Mouse (Mus musculus): ENCODE data around the gene Slc25a17. TPM values are rescaled to one million over a fixed set of nuclear protein-coding genes. Genes with fewer than 3 reads are reported as not detected.
A peak's percentile ranks its signal among the peaks of the same experiment; 100 is the strongest.

Gene Slc25a17
- polyA plus RNA-seq, 1 experiment from 2014 or later, result 153 TPM

DNA sequence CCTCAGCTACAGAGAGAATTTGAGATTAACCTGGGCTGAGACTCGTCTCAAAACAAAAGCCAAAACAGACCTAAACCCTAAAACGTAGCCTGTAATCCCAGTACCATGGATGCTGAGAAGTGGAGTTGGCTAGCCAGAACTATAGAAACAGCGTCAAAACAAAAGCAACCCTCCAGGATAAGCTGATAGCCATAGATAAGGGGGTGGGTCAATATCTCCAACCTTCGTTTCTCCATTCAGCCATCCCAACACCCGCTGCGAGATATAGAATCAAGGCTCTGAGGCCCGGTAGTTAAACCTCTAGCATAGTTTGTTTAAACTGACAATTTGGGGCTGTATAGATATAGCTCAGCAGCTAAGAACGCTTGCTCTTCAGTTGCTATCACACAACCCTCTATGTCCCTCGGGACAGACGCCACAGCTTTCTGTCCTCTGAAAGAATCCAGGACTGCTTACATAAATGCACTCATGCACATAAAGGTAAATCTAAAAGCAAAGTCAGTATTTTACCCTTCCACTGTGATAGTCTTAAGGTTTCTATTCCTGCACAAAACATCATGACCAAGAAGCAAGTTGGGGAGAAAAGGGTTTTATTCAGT lies 904 bp upstream of the Slc25a17 start:
- Histone ChIP-seq H3K9ac (replicated peaks; ENCODE audit: low read length) (no peak overlapping the region), H3K27ac (replicated peaks; ENCODE audit: low read depth, low read length) (0 out of 2 replicates have a peak overlapping the region, but pooled peaks have one; percentile 65), H3K9me3 (ENCODE audit: control insufficient read depth, low read length) (no peaks in the 10 kb centered on the region), H3K27me3 (ENCODE audit: control insufficient read depth, insufficient read depth, low read length) (no peaks in the 10 kb centered on the region), H3K4me1 (ENCODE audit: control insufficient read depth, insufficient read depth, low read length) (peaks cover 16% of the 10 kb centered on the region; the same call in 1 of the 2 replicates), H3K4me3 (replicated peaks; ENCODE audit: low read depth, low read length) (no peak overlapping the region), H3K36me3 (ENCODE audit: control insufficient read depth, insufficient read depth, low read length) (peaks cover 39% of the 10 kb centered on the region), H3K4me2 (ENCODE audit: low read length) (peak overlapping the region; percentile 79)
- 47% methylated on average over 10 of the region's 10 CpGs for WGBS
- ATAC-seq (ENCODE audit: low FRiP score, low TSS enrichment) (no peak), DNase-seq (no peak)

DNA sequence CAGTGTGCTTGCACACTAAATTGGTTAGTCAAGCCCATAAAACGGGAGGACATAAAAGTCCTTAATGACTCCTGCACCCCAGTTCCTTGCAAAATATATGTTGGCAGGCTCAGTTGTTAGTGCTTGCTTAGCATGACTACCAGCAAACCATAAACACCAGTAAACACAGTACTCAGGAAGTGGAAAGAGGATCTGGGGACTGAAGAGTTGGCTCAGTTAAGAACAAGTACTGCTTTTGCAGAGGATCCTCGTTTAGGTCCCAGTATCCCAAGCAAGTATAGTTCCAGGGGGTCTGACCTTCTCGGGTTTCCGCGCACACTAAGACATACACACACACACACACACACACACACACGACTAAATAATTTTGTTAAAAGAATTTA lies 401 bp upstream of the Slc25a17 start:
- H3K27ac ChIP-seq (replicated peaks; ENCODE audit: low read depth, low read length), result peak overlapping the region; percentile 65; the same call in 1 of the 2 replicates
- no peaks in the 10 kb centered on the region for H3K27me3 ChIP-seq (ENCODE audit: control insufficient read depth, insufficient read depth, low read length)
- ATAC-seq (ENCODE audit: low FRiP score, low TSS enrichment) (peak; percentile 43; the same call in 1 of the 2 replicates), DNase-seq (no peak)
- H3K36me3 ChIP-seq (ENCODE audit: control insufficient read depth, insufficient read depth, low read length), result peaks cover 34% of the 10 kb centered on the region
- peak overlapping the region; percentile 61 for H3K4me3 ChIP-seq (replicated peaks; ENCODE audit: low read depth, low read length)
- H3K4me2 ChIP-seq (ENCODE audit: low read length), result peak overlapping the region; percentile 79
- WGBS, result 34% methylated on average over 6 of the region's 6 CpGs
- H3K9me3 ChIP-seq (ENCODE audit: control insufficient read depth, low read length), result no peaks in the 10 kb centered on the region
- H3K9ac ChIP-seq (replicated peaks; ENCODE audit: low read length), result 0 out of 2 replicates have a peak overlapping the region, but pooled peaks have one; percentile 0
- H3K4me1 ChIP-seq (ENCODE audit: control insufficient read depth, insufficient read depth, low read length), result peaks cover 16% of the 10 kb centered on the region; the same call in 1 of the 2 replicates

DNA sequence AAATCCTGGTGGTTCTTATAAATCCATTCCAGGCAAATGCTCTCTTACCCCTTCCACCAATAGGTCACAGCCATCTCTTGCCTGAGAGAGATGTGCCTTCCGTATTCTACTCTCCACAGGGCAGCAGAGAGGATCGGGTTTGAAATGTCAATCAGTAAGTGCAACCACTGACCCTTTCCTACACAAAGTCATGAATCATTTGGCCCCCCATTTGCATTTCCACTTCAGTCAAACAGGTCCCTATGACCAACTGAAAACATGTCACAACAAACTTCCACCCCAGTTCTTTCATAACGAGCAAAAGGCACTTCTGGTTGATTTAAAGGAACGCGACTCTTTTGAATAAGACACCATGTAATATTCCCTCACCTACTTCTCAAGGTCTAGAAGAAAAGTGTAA lies 1.2 kb downstream of the Slc25a17 start:
- no peaks in the 10 kb centered on the region for H3K9me3 ChIP-seq (ENCODE audit: control insufficient read depth, low read length)
- peak overlapping the region; percentile 79 for H3K4me2 ChIP-seq (ENCODE audit: low read length)
- ATAC-seq (ENCODE audit: low FRiP score, low TSS enrichment), result no peak
- no peak for DNase-seq
- no peak overlapping the region for H3K27ac ChIP-seq (replicated peaks; ENCODE audit: low read depth, low read length)
- H3K4me1 ChIP-seq (ENCODE audit: control insufficient read depth, insufficient read depth, low read length), result peaks cover 16% of the 10 kb centered on the region; the same call in 1 of the 2 replicates
- WGBS, result 91% methylated on average over 5 of the region's 5 CpGs
- no peaks in the 10 kb centered on the region for H3K27me3 ChIP-seq (ENCODE audit: control insufficient read depth, insufficient read depth, low read length)
- H3K36me3 ChIP-seq (ENCODE audit: control insufficient read depth, insufficient read depth, low read length), result peaks cover 18% of the 10 kb centered on the region
- no peak overlapping the region for H3K4me3 ChIP-seq (replicated peaks; ENCODE audit: low read depth, low read length)
- no peak overlapping the region for H3K9ac ChIP-seq (replicated peaks; ENCODE audit: low read length)

- peaks cover 14% of the 10 kb centered on the region for H3K36me3 ChIP-seq (ENCODE audit: control insufficient read depth, insufficient read depth, low read length)
- no peak for DNase-seq
- H3K4me3 ChIP-seq (replicated peaks; ENCODE audit: low read depth, low read length), result no peak overlapping the region
- no peaks in the 10 kb centered on the region for H3K9me3 ChIP-seq (ENCODE audit: control insufficient read depth, low read length)
- no peaks in the 10 kb centered on the region for H3K27me3 ChIP-seq (ENCODE audit: control insufficient read depth, insufficient read depth, low read length)
- peaks cover 16% of the 10 kb centered on the region; the same call in 1 of the 2 replicates for H3K4me1 ChIP-seq (ENCODE audit: control insufficient read depth, insufficient read depth, low read length)
- H3K27ac ChIP-seq (replicated peaks; ENCODE audit: low read depth, low read length), result no peak overlapping the region
- no peak overlapping the region for H3K4me2 ChIP-seq (ENCODE audit: low read length)
- 95% methylated on average over 3 of the region's 3 CpGs for WGBS
- no peak for ATAC-seq (ENCODE audit: low FRiP score, low TSS enrichment)
- no peak overlapping the region for H3K9ac ChIP-seq (replicated peaks; ENCODE audit: low read length)
These were observed 1.7 kb downstream of the Slc25a17 start for GRCm38 (mm10) chr15:81358943-81359342.

DNA sequence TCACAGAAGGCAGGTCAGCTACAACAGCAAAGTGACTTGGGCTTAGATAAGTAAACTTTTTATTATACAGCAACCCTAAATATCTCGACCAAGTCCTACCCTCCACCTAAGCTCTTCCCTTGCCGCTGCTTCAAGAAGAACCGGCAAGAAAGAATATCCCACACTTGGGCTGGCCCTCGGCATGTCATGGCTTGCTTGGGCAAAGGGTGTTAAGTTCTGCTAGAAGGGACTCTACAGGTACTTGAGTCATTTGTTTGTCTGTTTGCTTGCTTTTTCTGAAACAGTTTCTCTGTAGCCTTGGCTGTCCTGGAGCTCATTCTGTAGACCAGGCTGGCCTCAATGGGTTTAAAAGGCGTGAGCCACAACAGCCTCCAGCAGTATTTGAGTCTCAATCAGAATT lies 3.7 kb downstream of the Slc25a17 start:
- no peak overlapping the region for H3K27ac ChIP-seq (replicated peaks; ENCODE audit: low read depth, low read length)
- 59% methylated on average over 5 of the region's 5 CpGs for WGBS

GRCm38 (mm10) chr15:81355146-81355761 lies 5.4 kb downstream of the Slc25a17 start:
- H3K9ac ChIP-seq (replicated peaks; ENCODE audit: low read length), result no peak overlapping the region
- H3K36me3 ChIP-seq (ENCODE audit: control insufficient read depth, insufficient read depth, low read length), result no peaks in the 10 kb centered on the region
- ATAC-seq (ENCODE audit: low FRiP score, low TSS enrichment), result no peak
- H3K27me3 ChIP-seq (ENCODE audit: control insufficient read depth, insufficient read depth, low read length), result no peaks in the 10 kb centered on the region
- 59% methylated on average over 3 of the region's 3 CpGs for WGBS
- H3K9me3 ChIP-seq (ENCODE audit: control insufficient read depth, low read length), result no peaks in the 10 kb centered on the region
- no peak overlapping the region for H3K4me3 ChIP-seq (replicated peaks; ENCODE audit: low read depth, low read length)
- peak; percentile 60 for DNase-seq
- H3K4me1 ChIP-seq (ENCODE audit: control insufficient read depth, insufficient read depth, low read length), result peaks cover 14% of the 10 kb centered on the region; the same call in 1 of the 2 replicates
- no peak overlapping the region for H3K4me2 ChIP-seq (ENCODE audit: low read length)
- H3K27ac ChIP-seq (replicated peaks; ENCODE audit: low read depth, low read length), result no peak overlapping the region

More for the DNA sequence above, 3.7 kb downstream of the Slc25a17 start:
- no peaks in the 10 kb centered on the region for H3K9me3 ChIP-seq (ENCODE audit: control insufficient read depth, low read length)
- no peaks in the 10 kb centered on the region for H3K36me3 ChIP-seq (ENCODE audit: control insufficient read depth, insufficient read depth, low read length)
- no peak for DNase-seq
- ATAC-seq (ENCODE audit: low FRiP score, low TSS enrichment), result no peak
- H3K4me2 ChIP-seq (ENCODE audit: low read length), result no peak overlapping the region
- no peaks in the 10 kb centered on the region for H3K27me3 ChIP-seq (ENCODE audit: control insufficient read depth, insufficient read depth, low read length)
- no peak overlapping the region for H3K9ac ChIP-seq (replicated peaks; ENCODE audit: low read length)
- peaks cover 16% of the 10 kb centered on the region; the same call in 1 of the 2 replicates for H3K4me1 ChIP-seq (ENCODE audit: control insufficient read depth, insufficient read depth, low read length)
- no peak overlapping the region for H3K4me3 ChIP-seq (replicated peaks; ENCODE audit: low read depth, low read length)

DNA sequence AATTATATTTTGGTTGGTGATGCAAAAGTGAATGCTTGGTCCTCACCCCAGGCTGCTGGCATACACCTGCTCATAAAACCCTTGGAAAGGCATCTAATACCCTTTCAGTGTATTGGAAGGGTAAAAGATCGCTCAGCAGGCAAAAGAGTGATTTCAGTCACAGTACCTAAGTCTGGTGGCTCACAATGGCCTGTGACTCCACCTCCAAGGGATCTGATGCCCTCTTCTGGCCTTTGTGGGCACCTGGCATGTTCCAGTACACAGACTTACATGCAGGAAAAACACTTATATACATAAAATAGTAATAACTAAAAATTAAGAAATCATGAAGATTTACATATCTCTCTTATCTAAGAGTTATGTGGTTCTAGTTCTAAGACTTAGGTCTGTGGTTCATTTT lies 8.0 kb downstream of the Slc25a17 start:
- H3K4me2 ChIP-seq (ENCODE audit: low read length), result no peak overlapping the region
- H3K27me3 ChIP-seq (ENCODE audit: control insufficient read depth, insufficient read depth, low read length), result no peaks in the 10 kb centered on the region
- no peaks in the 10 kb centered on the region for H3K9me3 ChIP-seq (ENCODE audit: control insufficient read depth, low read length)
- H3K4me3 ChIP-seq (replicated peaks; ENCODE audit: low read depth, low read length), result no peak overlapping the region
- ATAC-seq (ENCODE audit: low FRiP score, low TSS enrichment) (no peak), DNase-seq (peak; percentile 31)
- no peak overlapping the region for H3K27ac ChIP-seq (replicated peaks; ENCODE audit: low read depth, low read length)
- WGBS, result 58% methylated on average over 1 of the region's 1 CpGs
- no peaks in the 10 kb centered on the region for H3K36me3 ChIP-seq (ENCODE audit: control insufficient read depth, insufficient read depth, low read length)
- H3K4me1 ChIP-seq (ENCODE audit: control insufficient read depth, insufficient read depth, low read length), result 0 out of 2 replicates have a peak, but pooled peaks cover 5% of the 10 kb centered on the region
- H3K9ac ChIP-seq (replicated peaks; ENCODE audit: low read length), result no peak overlapping the region

DNA sequence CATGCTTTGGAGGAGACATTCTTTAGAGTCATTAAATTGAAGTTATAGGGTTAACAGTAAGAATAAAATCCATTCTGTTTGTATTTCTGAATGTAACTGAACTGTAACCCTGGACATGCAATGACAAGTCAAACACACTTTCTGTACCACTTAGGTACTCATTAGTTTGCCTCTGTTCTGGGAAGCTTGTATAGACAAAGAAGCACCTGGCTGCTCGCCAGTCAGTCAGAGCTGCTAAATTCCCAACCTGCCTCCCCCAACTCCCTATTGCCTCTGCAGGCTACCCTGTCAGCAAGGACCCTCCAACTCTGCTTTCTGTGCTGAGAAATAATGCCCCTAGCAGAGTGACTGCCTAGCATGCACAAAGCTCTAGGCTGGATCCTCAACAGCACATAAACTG lies 10.2 kb downstream of the Slc25a17 start:
- DNase-seq (peak; percentile 38), ATAC-seq (ENCODE audit: low FRiP score, low TSS enrichment) (no peak)
- H3K27me3 ChIP-seq (ENCODE audit: control insufficient read depth, insufficient read depth, low read length), result no peaks in the 10 kb centered on the region
- no peak overlapping the region for H3K9ac ChIP-seq (replicated peaks; ENCODE audit: low read length)
- WGBS, result 73% methylated on average over 1 of the region's 1 CpGs
- no peak overlapping the region for H3K27ac ChIP-seq (replicated peaks; ENCODE audit: low read depth, low read length)
- H3K9me3 ChIP-seq (ENCODE audit: control insufficient read depth, low read length), result no peaks in the 10 kb centered on the region
- H3K4me3 ChIP-seq (replicated peaks; ENCODE audit: low read depth, low read length), result no peak overlapping the region
- 0 out of 2 replicates have a peak, but pooled peaks cover 2% of the 10 kb centered on the region for H3K4me1 ChIP-seq (ENCODE audit: control insufficient read depth, insufficient read depth, low read length)
- H3K4me2 ChIP-seq (ENCODE audit: low read length), result no peak overlapping the region
- H3K36me3 ChIP-seq (ENCODE audit: control insufficient read depth, insufficient read depth, low read length), result no peaks in the 10 kb centered on the region

- Histone ChIP-seq H3K9me3 (ENCODE audit: control insufficient read depth, low read length) (no peaks in the 10 kb centered on the region), H3K4me1 (ENCODE audit: control insufficient read depth, insufficient read depth, low read length) (0 out of 2 replicates have a peak, but pooled peaks cover 2% of the 10 kb centered on the region), H3K9ac (replicated peaks; ENCODE audit: low read length) (no peak overlapping the region), H3K4me2 (ENCODE audit: low read length) (no peak overlapping the region), H3K27ac (replicated peaks; ENCODE audit: low read depth, low read length) (no peak overlapping the region), H3K4me3 (replicated peaks; ENCODE audit: low read depth, low read length) (no peak overlapping the region), H3K27me3 (ENCODE audit: control insufficient read depth, insufficient read depth, low read length) (no peaks in the 10 kb centered on the region), H3K36me3 (ENCODE audit: control insufficient read depth, insufficient read depth, low read length) (0 out of 2 replicates have a peak, but pooled peaks cover 1% of the 10 kb centered on the region)
- ATAC-seq (ENCODE audit: low FRiP score, low TSS enrichment), result no peak
- DNase-seq, result no peak
- WGBS, result 77% methylated on average over 2 of the region's 2 CpGs
These were observed 12.2 kb downstream of the Slc25a17 start for GRCm38 (mm10) chr15:81348366-81348765.

Measured in midbrain, embryonic 14.5 days (tissue).